Mouse (Mus musculus) brain, embryonic 14.5 days (tissue): ENCODE measurements around the gene Fa2h.

Experiments used
- CTCF ChIP-seq: fragments of 200-500 bp; IDR thresholded peaks from 2 replicates; pipeline ENCODE4 v1.5.1; 2012; ENCODE audit warnings: inconsistent platforms, mild to moderate bottlenecking, moderate library complexity, borderline replicate concordance; ENCODE audit not compliant: insufficient read depth, insufficient read length; ENCODE audit errors: extremely low read depth
- POLR2A ChIP-seq: fragments of 200-500 bp; IDR thresholded peaks from 2 replicates; pipeline ENCODE4 v1.6.1; 2012; ENCODE audit warnings: mild to moderate bottlenecking, inconsistent platforms, borderline replicate concordance; ENCODE audit not compliant: poor library complexity, insufficient read depth, insufficient read length, severe bottlenecking; ENCODE audit errors: extremely low read depth

- TF ChIP-seq CTCF: no peak
- no peak for TF ChIP-seq POLR2A
These were observed 4.0 kb downstream of the Fa2h start for GRCm38 (mm10) chr8:111389581-111389980.
